Mouse (Mus musculus) megakaryocyte, embryonic 14.5 days (primary cell): ENCODE data around the gene Rtn4rl1.

Experiments used
- FLI1 ChIP-seq: IDR thresholded peaks from 2 replicates; pipeline ENCODE4 v1.6.1; 2012; ENCODE audit warnings: low read length, inconsistent platforms, mixed read lengths
- GATA1 ChIP-seq: IDR thresholded peaks from 3 replicates; pipeline ENCODE4 v1.6.1; 2012; ENCODE audit warnings: mixed read lengths, low read length, inconsistent platforms, borderline replicate concordance

- TF ChIP-seq GATA1 (no peak), FLI1 (no peak)
Observed at GRCm38 (mm10) chr11:75189713-75190370, 3.7 kb upstream of the Rtn4rl1 start.
